Mouse (Mus musculus) heart, embryonic 15.5 days (tissue): ENCODE measurements around the gene Scn8a. TPM values are rescaled to one million over a fixed set of nuclear protein-coding genes. Genes with fewer than 3 reads are reported as not detected.

Experiments
- ATAC-seq: fragments of 200-750 bp; cut with Nextera tagmentation; replicated peaks from 2 replicates; pipeline ENCODE4 v1.8.0; 2017; ENCODE audit warnings: low read depth, moderate TSS enrichment; ENCODE audit not compliant: insufficient number of reproducible peaks, insufficient read depth, low FRiP score
- H3K27ac ChIP-seq: fragments of 300-500 bp; sonication (generic); 2 replicates; pipeline ENCODE4 v1.5.1; 2015; ENCODE audit warnings: mild to moderate bottlenecking, inconsistent platforms
- H3K27me3 ChIP-seq: fragments of 300-500 bp; sonication (generic); 2 replicates; pipeline ENCODE4 v1.6.1; 2015; ENCODE audit warnings: inconsistent platforms
- H3K36me3 ChIP-seq: fragments of 300-500 bp; sonication (generic); 2 replicates; pipeline ENCODE4 v1.6.1; 2015; ENCODE audit warnings: mild to moderate bottlenecking, inconsistent platforms
- H3K4me1 ChIP-seq: fragments of 300-500 bp; sonication (generic); replicated peaks from 2 replicates; pipeline ENCODE4 v1.6.1; 2015; ENCODE audit warnings: inconsistent platforms
- H3K4me2 ChIP-seq: fragments of 300-500 bp; sonication (generic); 2 replicates; pipeline ENCODE4 v1.6.1; 2015; ENCODE audit warnings: inconsistent platforms, mild to moderate bottlenecking, moderate library complexity
- H3K4me3 ChIP-seq: fragments of 300-500 bp; sonication (generic); 2 replicates; pipeline ENCODE4 v1.5.1; 2015; ENCODE audit warnings: mild to moderate bottlenecking, inconsistent platforms
- H3K9ac ChIP-seq: fragments of 300-500 bp; sonication (generic); 2 replicates; pipeline ENCODE4 v1.6.1; 2015; ENCODE audit warnings: mild to moderate bottlenecking, inconsistent platforms
- H3K9me3 ChIP-seq: fragments of 300-500 bp; sonication (generic); replicated peaks from 2 replicates; pipeline ENCODE4 v1.6.1; 2016; ENCODE audit warnings: inconsistent platforms
- WGBS: fragments of 180-500 bp; shearing (Covaris S2); methylation state at CpG from one replicate; pipeline ENCODE4 v1.1.7; 2015; ENCODE audit warnings: mixed read lengths; 5-methylcytosine and 5-hydroxymethylcytosine counted together
- polyA plus RNA-seq: library from polyadenylated mRNA; unstranded; fragments of >200 nt; fragmentation: Nextera tagmentation; extraction: Ambion mirVana; gene quantifications from 2 replicates; pipeline ENCODE4 v1.2.1, GENCODE M21; 2015

Scn8a gene
- polyA plus RNA-seq, 1 experiment from 2014 or later: 0.28 TPM

GRCm38 (mm10) chr15:100960958-100961357 is 91.3 kb downstream of the Scn8a start:
- no peaks in the 10 kb centered on the region for H3K9me3 ChIP-seq
- no peak overlapping the region for H3K27ac ChIP-seq
- peaks cover 7% of the 10 kb centered on the region for H3K27me3 ChIP-seq
- H3K36me3 ChIP-seq: no peaks in the 10 kb centered on the region
- ATAC-seq: no peak
- H3K4me2 ChIP-seq: no peak overlapping the region
- no peaks in the 10 kb centered on the region for H3K4me1 ChIP-seq
- WGBS: 76% methylated on average over 6 of the region's 6 CpGs
- H3K4me3 ChIP-seq: no peak overlapping the region
- H3K9ac ChIP-seq: no peak overlapping the region

- no peak overlapping the region for H3K4me3 ChIP-seq
- ATAC-seq: no peak
- no peak overlapping the region for H3K9ac ChIP-seq
- no peak overlapping the region for H3K27ac ChIP-seq
- WGBS: 67% methylated on average over 4 of the region's 4 CpGs
- peaks cover 7% of the 10 kb centered on the region for H3K27me3 ChIP-seq
- no peaks in the 10 kb centered on the region for H3K9me3 ChIP-seq
- no peaks in the 10 kb centered on the region for H3K36me3 ChIP-seq
- no peak overlapping the region for H3K4me2 ChIP-seq
- no peaks in the 10 kb centered on the region for H3K4me1 ChIP-seq
Measured at GRCm38 (mm10) chr15:100961561-100961960, 91.9 kb downstream of the Scn8a start.

DNA sequence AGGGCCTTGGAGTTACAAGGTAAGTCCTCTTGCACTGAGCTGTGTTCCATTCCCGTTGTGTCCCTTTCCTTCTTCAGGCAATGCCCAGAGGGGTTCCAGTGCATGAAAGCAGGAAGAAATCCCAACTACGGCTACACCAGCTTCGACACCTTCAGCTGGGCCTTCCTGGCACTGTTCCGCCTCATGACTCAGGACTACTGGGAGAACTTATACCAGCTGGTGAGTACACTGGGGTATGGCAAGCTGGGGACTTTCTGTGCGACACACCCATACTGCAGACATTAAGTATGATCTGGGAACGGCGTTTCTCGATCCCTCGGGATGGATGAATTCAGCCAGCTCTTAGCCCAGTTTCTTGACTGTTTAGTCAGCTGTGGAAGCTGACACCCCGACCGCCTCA is 101.8 kb downstream of the Scn8a start:
- H3K4me3 ChIP-seq: no peak overlapping the region
- H3K27me3 ChIP-seq: peaks cover 2% of the 10 kb centered on the region; the same call in 1 of the 2 replicates
- no peaks in the 10 kb centered on the region for H3K36me3 ChIP-seq
- 76% methylated on average over 11 of the region's 11 CpGs for WGBS
- no peak overlapping the region for H3K9ac ChIP-seq
- H3K27ac ChIP-seq: no peak overlapping the region
- 0 out of 2 replicates have a peak, but pooled peaks cover 2% of the 10 kb centered on the region for H3K4me1 ChIP-seq
- no peak overlapping the region for H3K4me2 ChIP-seq
- H3K9me3 ChIP-seq: no peaks in the 10 kb centered on the region
- ATAC-seq: no peak

- ATAC-seq: no peak
- no peaks in the 10 kb centered on the region for H3K36me3 ChIP-seq
- H3K27ac ChIP-seq: no peak overlapping the region
- no peak overlapping the region for H3K4me2 ChIP-seq
- WGBS: 42% methylated on average over 11 of the region's 11 CpGs
- H3K9me3 ChIP-seq: no peaks in the 10 kb centered on the region
- H3K27me3 ChIP-seq: peaks cover 2% of the 10 kb centered on the region; the same call in 1 of the 2 replicates
- 0 out of 2 replicates have a peak, but pooled peaks cover 2% of the 10 kb centered on the region for H3K4me1 ChIP-seq
- H3K9ac ChIP-seq: no peak overlapping the region
- H3K4me3 ChIP-seq: no peak overlapping the region
Measured at GRCm38 (mm10) chr15:100972795-100973194, 103.1 kb downstream of the Scn8a start.

DNA sequence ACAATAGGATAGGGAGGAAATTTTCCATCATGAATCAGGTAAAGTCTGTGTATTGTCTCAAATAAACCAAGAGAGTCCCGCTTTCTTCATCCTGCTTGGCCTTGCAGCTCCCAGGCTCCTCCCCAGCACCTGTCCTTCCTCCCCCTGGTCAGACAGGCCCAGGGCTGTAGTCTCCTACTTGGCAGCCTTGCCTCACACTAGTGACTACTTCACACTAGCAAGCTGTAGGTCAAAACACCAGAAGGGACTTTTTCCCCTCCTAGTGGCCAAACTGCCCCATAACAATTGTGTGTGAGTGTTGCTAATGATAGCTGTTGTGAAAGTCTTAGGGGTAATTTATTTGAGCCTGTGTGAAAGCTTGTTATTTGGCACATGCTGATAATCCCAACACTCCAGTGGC is 105.0 kb downstream of the Scn8a start:
- H3K9ac ChIP-seq: no peak overlapping the region
- H3K27ac ChIP-seq: no peak overlapping the region
- no peaks in the 10 kb centered on the region for H3K36me3 ChIP-seq
- no peaks in the 10 kb centered on the region; the same call in 1 of the 2 replicates for H3K27me3 ChIP-seq
- H3K4me2 ChIP-seq: no peak overlapping the region
- no peak overlapping the region for H3K4me3 ChIP-seq
- no peaks in the 10 kb centered on the region for H3K4me1 ChIP-seq
- H3K9me3 ChIP-seq: no peaks in the 10 kb centered on the region
- 63% methylated on average over 1 of the region's 1 CpGs for WGBS
- no peak for ATAC-seq

DNA sequence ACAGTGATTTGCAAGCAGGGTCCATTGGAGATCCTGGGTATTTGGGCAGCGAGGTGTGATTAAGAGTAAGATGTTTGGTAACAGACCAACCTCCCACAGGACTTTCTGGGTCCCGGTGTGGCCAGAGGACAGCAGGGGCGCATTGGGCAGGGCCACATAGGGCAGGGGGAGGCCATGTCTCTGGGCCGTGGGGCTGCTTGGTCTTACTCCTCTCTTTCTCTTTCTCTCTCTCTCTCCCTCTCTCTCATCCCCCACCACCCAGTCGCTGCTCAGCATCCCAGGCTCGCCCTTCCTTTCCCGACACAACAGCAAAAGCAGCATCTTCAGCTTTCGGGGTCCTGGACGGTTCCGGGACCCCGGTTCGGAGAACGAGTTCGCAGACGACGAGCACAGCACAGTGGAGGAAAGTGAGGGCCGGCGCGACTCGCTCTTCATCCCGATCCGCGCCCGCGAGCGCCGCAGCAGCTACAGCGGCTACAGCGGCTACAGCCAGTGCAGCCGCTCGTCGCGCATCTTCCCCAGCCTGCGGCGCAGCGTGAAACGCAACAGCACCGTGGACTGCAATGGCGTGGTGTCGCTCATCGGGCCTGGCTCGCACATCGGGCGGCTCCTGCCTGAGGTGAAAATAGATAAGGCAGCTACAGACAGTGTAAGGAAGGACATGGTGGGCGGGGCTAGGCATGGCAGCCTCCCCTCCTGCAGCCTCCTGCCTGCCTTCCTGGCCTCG is 113.9 kb downstream of the Scn8a start:
- no peaks in the 10 kb centered on the region for H3K9me3 ChIP-seq
- H3K4me3 ChIP-seq: peak overlapping the region; percentile 57
- peak overlapping the region; percentile 91 for H3K4me2 ChIP-seq
- H3K9ac ChIP-seq: peak overlapping the region; percentile 42
- peaks cover 37% of the 10 kb centered on the region for H3K27me3 ChIP-seq
- peak; percentile 62; the same call in 1 of the 2 replicates for ATAC-seq
- H3K4me1 ChIP-seq: peaks cover 11% of the 10 kb centered on the region
- under 1% methylated on average over 46 of the region's 46 CpGs for WGBS
- H3K36me3 ChIP-seq: no peaks in the 10 kb centered on the region
- H3K27ac ChIP-seq: no peak overlapping the region

GRCm38 (mm10) chr15:100984154-100984893 is 114.7 kb downstream of the Scn8a start:
- Histone ChIP-seq H3K9me3 (no peaks in the 10 kb centered on the region), H3K27me3 (peaks cover 37% of the 10 kb centered on the region), H3K4me1 (peaks cover 11% of the 10 kb centered on the region), H3K4me2 (peak overlapping the region; percentile 91), H3K27ac (no peak overlapping the region), H3K4me3 (peak overlapping the region; percentile 57), H3K9ac (peak overlapping the region; percentile 42; the same call in 1 of the 2 replicates), H3K36me3 (no peaks in the 10 kb centered on the region)
- 17% methylated on average over 12 of the region's 12 CpGs for WGBS
- ATAC-seq: no peak

GRCm38 (mm10) chr15:100986479-100986878 is 116.8 kb downstream of the Scn8a start:
- H3K4me2 ChIP-seq: no peak overlapping the region
- no peak overlapping the region for H3K27ac ChIP-seq
- WGBS: 83% methylated on average over 10 of the region's 10 CpGs
- H3K4me1 ChIP-seq: peaks cover 11% of the 10 kb centered on the region
- H3K27me3 ChIP-seq: peaks cover 37% of the 10 kb centered on the region
- H3K4me3 ChIP-seq: no peak overlapping the region
- no peak overlapping the region for H3K9ac ChIP-seq
- no peaks in the 10 kb centered on the region for H3K9me3 ChIP-seq
- no peak for ATAC-seq
- no peaks in the 10 kb centered on the region for H3K36me3 ChIP-seq

DNA sequence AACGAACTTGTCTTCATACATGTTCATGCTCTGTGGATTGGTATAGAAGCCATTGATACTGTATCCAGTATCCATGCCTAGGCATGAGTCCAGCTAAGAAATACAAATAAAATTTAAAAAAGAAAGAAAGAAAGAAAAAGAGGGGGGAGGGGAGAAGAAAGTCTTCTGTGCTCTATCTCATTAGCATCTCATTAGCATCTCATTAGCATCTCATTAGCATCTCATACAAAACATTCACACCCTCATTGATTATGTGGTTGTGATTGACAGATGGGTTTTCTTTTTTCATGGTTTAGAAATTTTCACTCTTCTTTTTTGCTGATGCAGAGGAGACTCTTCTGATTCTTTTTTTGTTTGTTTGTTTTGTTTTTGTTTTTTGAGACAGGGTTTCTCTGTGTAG is 117.4 kb downstream of the Scn8a start:
- H3K27me3 ChIP-seq: peaks cover 37% of the 10 kb centered on the region
- H3K9ac ChIP-seq: no peak overlapping the region
- H3K27ac ChIP-seq: no peak overlapping the region
- ATAC-seq: no peak
- no peak overlapping the region for H3K4me2 ChIP-seq
- peaks cover 11% of the 10 kb centered on the region for H3K4me1 ChIP-seq
- H3K36me3 ChIP-seq: no peaks in the 10 kb centered on the region
- 78% methylated on average over 1 of the region's 1 CpGs for WGBS
- no peaks in the 10 kb centered on the region for H3K9me3 ChIP-seq
- H3K4me3 ChIP-seq: no peak overlapping the region

- H3K4me2 ChIP-seq: no peak overlapping the region
- H3K4me3 ChIP-seq: no peak overlapping the region
- WGBS: 85% methylated on average over 10 of the region's 10 CpGs
- peaks cover 16% of the 10 kb centered on the region for H3K27me3 ChIP-seq
- no peaks in the 10 kb centered on the region for H3K9me3 ChIP-seq
- ATAC-seq: no peak
- H3K27ac ChIP-seq: no peak overlapping the region
- no peaks in the 10 kb centered on the region for H3K36me3 ChIP-seq
- H3K4me1 ChIP-seq: no peaks in the 10 kb centered on the region
- H3K9ac ChIP-seq: no peak overlapping the region
Measured at GRCm38 (mm10) chr15:100990283-100990682, 120.6 kb downstream of the Scn8a start.

- Histone ChIP-seq H3K9me3 (no peaks in the 10 kb centered on the region), H3K4me3 (no peak overlapping the region), H3K27ac (no peak overlapping the region), H3K4me1 (no peaks in the 10 kb centered on the region), H3K4me2 (no peak overlapping the region), H3K27me3 (peaks cover 9% of the 10 kb centered on the region; the same call in 1 of the 2 replicates), H3K36me3 (no peaks in the 10 kb centered on the region), H3K9ac (no peak overlapping the region)
- ATAC-seq: no peak
- WGBS: 22% methylated on average over 4 of the region's 4 CpGs
Measured at GRCm38 (mm10) chr15:100997090-100997489, 127.4 kb downstream of the Scn8a start.
